Mouse (Mus musculus): ENCODE data around the gene Cyb5d1. TPM values are rescaled to one million over a fixed set of nuclear protein-coding genes. Genes with fewer than 3 reads are reported as not detected.

The Cyb5d1 gene
- polyA plus RNA-seq, 1 experiment from 2014 or later: 21.2 TPM

DNA sequence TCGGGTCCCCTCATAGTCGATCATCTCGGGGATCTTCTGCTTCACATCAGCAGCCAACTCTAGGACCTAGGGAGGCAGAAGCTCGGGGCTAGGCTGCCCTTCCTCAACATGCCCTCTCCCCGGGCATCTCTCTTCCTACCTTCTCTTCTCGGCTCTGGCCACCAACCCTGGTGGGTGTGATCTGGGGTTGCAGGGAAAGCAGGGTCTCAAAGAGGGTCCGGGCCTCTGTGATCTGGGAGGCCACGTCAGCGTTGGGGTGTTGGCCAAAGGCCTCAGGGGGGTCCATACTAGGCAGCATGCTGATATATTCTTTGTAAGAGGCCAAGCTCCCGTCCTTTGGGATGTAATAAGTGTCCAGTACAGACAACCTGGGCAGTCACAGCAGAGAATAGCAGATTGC lies 27.4 kb upstream of the Cyb5d1 start:
- WGBS: 82% methylated on average over 10 of the region's 10 CpGs
- Histone ChIP-seq H3K4me3 (no peak overlapping the region), H3K36me3 (no peaks in the 10 kb centered on the region), H3K4me2 (no peak overlapping the region), H3K27ac (replicated peaks) (no peak overlapping the region), H3K9ac (no peak overlapping the region), H3K9me3 (no peaks in the 10 kb centered on the region), H3K27me3 (replicated peaks) (peaks cover 39% of the 10 kb centered on the region), H3K4me1 (peaks cover 32% of the 10 kb centered on the region)
- ATAC-seq (ENCODE audit: extremely low read depth, insufficient number of reproducible peaks, low FRiP score, low TSS enrichment): no peak

DNA sequence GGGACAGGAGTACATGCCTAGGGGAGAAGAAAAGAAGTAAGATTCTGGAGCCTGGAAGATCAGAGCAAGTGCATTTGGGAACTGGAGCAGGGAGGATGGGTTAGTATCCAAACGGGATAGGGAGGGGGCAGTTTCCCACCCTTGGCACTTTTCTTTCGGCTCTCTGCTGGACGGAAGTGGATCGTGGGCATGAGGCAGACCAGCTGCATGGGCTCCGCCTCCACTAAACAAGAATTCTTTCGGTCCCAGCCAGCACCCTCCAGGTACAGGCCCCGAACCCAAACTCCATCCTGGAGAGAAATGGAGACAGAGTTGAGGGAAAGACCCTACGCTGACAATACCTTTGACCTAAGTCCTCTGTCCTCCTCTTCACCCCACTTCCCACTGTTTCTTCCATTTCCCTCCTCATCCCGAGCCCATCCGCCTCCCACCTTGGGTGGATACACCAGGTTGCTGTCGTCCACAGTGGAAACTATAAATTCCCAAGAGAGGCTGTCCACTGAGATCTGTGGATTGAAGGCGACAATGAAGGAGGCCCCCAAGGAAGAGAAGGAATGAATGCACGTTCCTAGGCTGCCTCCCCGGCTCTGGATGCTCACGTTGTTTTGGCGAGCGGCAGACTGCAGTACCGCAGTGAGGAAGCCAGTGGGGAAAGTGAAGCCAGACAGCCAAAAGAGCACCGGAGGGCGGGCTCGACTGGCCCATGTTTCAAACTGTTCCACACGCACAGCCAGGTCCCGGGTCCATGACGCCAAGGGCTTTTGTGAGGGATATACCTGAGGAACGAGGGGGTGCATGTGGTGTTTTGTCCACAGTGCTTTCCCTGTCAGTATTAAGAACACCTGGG lies 25.9 kb upstream of the Cyb5d1 start:
- no peak overlapping the region for H3K27ac ChIP-seq (replicated peaks)
- H3K9ac ChIP-seq: peak overlapping the region; percentile 80
- peak overlapping the region; percentile 99 for H3K4me2 ChIP-seq
- peaks cover 47% of the 10 kb centered on the region for H3K4me1 ChIP-seq
- ATAC-seq (ENCODE audit: extremely low read depth, insufficient number of reproducible peaks, low FRiP score, low TSS enrichment): no peak
- no peaks in the 10 kb centered on the region for H3K9me3 ChIP-seq
- WGBS: 14% methylated on average over 25 of the region's 25 CpGs
- peaks cover 39% of the 10 kb centered on the region for H3K27me3 ChIP-seq (replicated peaks)
- no peaks in the 10 kb centered on the region for H3K36me3 ChIP-seq
- H3K4me3 ChIP-seq: peak overlapping the region; percentile 85

DNA sequence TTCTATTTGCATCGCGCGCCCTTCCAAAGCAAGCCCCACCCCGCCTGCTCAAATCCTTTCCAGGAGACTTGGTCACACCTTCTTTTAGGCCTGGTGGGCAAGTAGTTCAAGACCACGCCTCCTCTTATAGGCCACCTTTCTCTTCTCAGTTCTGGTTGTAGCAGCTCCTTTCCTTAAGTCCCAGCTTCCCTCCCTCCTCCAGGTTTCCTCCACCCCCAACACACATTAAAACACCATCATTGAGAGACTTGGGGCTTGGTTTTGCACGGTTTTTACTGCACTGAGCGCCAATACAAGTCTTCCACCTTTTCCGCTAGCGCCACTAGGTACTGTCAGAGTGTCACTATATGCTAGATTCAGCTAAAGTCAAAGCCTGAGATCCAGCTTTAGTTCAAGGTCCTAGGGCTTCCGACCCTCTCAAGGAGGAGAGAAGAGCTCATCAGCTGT lies 25.1 kb upstream of the Cyb5d1 start:
- 10% methylated on average over 10 of the region's 10 CpGs for WGBS
- no peaks in the 10 kb centered on the region for H3K9me3 ChIP-seq
- H3K27ac ChIP-seq (replicated peaks): no peak overlapping the region
- peaks cover 39% of the 10 kb centered on the region for H3K27me3 ChIP-seq (replicated peaks)
- no peaks in the 10 kb centered on the region for H3K36me3 ChIP-seq
- ATAC-seq (ENCODE audit: extremely low read depth, insufficient number of reproducible peaks, low FRiP score, low TSS enrichment): no peak
- peak overlapping the region; percentile 99 for H3K4me2 ChIP-seq
- peak overlapping the region; percentile 85 for H3K4me3 ChIP-seq
- peak overlapping the region; percentile 80 for H3K9ac ChIP-seq
- H3K4me1 ChIP-seq: peaks cover 47% of the 10 kb centered on the region

DNA sequence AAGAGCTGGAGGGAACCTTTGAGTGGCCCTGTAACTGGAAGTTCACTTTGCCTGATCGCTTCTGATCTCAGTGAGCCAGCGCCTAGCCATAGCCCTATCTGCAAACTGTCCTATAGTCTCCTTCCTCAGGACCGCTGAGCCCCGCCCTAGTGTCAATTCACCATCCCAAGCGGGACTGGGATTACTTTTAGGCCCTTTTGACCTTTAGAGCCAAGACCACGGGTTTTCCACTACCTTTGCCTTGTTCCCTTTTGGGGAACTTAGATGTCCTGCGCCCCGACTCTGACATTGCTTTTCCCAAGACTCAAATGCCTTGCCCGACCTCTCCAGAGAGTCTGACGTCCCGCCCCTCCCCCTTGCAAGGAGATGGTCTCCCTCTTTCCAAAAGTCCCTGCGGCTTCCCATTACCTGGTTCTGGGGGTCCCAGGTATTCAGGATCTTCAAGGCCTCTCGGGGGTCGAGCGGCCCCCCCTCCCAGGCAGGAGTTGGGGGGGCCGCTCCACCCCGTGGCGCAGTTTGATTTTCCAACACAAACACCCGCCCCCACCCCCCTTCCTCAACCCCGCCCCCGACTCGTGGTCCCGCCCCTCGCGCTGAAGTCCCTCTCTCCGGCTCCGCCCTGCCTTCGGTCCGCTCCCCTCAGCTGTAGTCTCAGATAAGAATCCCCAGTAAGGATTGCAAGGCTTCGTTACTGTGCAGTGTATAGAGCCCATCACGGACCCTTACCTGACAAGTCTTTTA lies 24.6 kb upstream of the Cyb5d1 start:
- under 1% methylated on average over 31 of the region's 31 CpGs for WGBS
- 0 out of 2 replicates have a peak, but pooled peaks have one; percentile 12 for ATAC-seq (ENCODE audit: extremely low read depth, insufficient number of reproducible peaks, low FRiP score, low TSS enrichment)

DNA sequence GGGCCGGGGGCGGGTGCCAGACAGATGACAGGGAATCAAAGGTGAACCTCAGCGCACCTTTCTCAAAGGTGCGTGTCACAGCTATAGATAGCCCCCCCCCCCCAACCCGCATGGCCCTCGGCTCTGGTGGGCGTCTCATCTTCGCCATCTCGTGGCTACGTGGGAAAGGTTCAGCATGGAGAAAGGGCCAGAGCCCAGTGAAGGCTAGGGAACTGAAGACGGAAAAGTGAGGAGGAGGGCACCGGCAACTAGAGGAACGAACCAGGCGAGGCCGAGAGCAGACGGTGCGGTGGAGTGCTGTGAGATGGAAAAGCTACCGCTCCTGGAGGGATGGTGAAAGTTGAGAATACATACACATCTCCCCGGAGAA lies 24.0 kb upstream of the Cyb5d1 start:
- peak overlapping the region; percentile 80 for H3K9ac ChIP-seq
- peak overlapping the region; percentile 85 for H3K4me3 ChIP-seq
- peaks cover 59% of the 10 kb centered on the region for H3K4me1 ChIP-seq
- H3K27ac ChIP-seq (replicated peaks): peak overlapping the region; percentile 99
- peak overlapping the region; percentile 99 for H3K4me2 ChIP-seq
- ATAC-seq (ENCODE audit: extremely low read depth, insufficient number of reproducible peaks, low FRiP score, low TSS enrichment): no peak
- 0% methylated on average over 19 of the region's 19 CpGs for WGBS
- H3K9me3 ChIP-seq: no peaks in the 10 kb centered on the region
- H3K27me3 ChIP-seq (replicated peaks): peaks cover 39% of the 10 kb centered on the region
- no peaks in the 10 kb centered on the region for H3K36me3 ChIP-seq

More for the DNA sequence above, 24.6 kb upstream of the Cyb5d1 start:
- peaks cover 53% of the 10 kb centered on the region for H3K4me1 ChIP-seq
- H3K36me3 ChIP-seq: no peaks in the 10 kb centered on the region
- peak overlapping the region; percentile 99 for H3K27ac ChIP-seq (replicated peaks)
- no peaks in the 10 kb centered on the region for H3K9me3 ChIP-seq
- H3K9ac ChIP-seq: peak overlapping the region; percentile 80
- peaks cover 39% of the 10 kb centered on the region for H3K27me3 ChIP-seq (replicated peaks)
- H3K4me3 ChIP-seq: peak overlapping the region; percentile 85
- peak overlapping the region; percentile 99 for H3K4me2 ChIP-seq

DNA sequence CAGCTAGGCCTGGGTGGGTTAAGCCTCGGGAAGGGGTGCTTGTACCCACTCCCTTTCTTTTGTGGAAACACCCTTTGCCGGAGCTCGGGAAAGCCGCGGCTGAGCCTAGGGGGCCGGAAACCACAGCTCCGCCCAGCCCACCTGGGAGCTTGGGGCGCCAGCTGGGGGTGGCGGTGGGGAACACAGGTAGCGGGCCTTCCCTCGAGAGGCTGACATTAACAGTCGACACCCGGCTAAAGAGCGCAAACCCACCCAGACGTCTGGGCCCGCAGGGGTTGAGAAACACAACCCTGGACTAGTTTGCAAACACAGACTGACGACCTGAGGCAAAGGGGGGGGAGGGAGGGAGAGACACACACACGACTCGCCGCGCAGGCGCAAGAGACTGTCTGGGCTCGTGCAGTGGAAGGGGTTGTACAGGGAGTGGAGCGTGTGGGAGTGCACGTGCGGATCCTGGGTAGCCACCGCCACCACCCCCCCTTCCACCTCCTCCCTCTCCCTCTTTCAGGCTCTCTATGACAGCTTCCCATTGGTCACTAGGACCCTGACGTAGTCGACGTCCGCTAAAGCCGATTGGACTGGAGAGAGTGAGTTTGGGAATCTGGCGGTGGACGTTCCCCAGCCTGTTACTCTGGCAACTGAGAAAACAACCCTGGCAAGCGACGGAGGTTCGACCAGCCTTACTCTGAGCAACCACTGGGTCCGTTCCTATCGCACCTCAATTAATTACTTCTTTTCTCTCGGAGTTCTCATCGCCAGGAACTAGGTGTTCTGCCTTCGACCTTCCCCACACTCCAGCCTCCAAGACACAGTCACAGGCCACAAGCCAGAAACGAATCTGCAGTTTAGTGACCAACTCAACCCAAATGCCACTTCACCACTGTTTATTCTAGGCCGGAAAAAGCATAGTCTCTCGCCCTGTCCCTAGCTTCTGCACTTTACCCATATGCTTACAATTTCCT lies 23.3 kb upstream of the Cyb5d1 start:
- ATAC-seq (ENCODE audit: extremely low read depth, insufficient number of reproducible peaks, low FRiP score, low TSS enrichment): peak; percentile 67
- peak overlapping the region; percentile 85 for H3K4me3 ChIP-seq
- H3K27ac ChIP-seq (replicated peaks): peak overlapping the region; percentile 99
- H3K9me3 ChIP-seq: no peaks in the 10 kb centered on the region
- peaks cover 65% of the 10 kb centered on the region for H3K4me1 ChIP-seq
- under 1% methylated on average over 41 of the region's 45 CpGs for WGBS
- H3K36me3 ChIP-seq: no peaks in the 10 kb centered on the region
- H3K9ac ChIP-seq: peak overlapping the region; percentile 98
- peaks cover 34% of the 10 kb centered on the region for H3K27me3 ChIP-seq (replicated peaks)
- peak overlapping the region; percentile 99 for H3K4me2 ChIP-seq

DNA sequence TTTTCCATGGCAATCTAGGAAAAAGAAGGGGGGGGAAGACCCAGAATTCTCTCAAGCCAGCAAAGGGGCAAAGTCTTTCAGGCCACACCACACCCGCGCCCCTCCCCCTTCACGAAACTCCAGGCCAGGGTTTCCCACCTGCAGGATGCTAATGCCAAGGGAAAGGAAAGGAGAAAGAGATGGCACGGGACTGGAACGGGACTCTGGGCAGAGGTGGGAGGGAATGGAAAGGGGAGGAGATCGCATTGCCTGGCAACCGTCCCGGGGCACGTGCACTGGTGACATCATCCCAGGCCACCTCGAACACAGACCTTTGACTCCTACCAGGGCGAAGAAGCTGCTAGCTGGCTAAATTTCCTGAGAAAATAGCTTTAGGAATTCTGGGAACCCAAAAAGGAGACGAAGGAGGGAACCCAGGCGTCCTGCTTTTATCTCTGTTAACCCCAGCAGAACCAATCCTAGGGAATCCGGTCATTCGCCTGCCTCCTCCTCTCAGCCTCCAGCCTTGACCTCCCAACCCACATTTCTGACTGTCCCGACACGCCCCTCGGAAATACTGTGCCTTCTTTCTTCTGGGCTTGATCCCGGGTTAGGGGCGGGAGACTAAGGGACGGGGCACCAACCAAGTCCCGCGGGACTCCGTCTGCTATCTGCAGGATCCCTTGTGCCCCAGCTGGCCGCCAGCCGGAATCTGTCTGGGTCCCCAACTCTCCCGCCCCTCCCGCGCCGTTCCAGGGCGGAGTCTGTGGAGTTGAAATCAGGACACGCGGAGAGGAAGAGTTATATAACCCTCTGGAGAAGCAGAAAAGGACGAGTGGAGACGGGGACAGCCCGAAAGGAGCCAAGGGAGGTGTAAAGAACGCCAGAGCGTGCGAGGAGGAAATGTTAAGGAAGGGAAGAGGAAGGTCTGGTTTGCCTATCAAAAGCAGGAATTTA lies 22.3 kb upstream of the Cyb5d1 start:
- H3K9ac ChIP-seq: peak overlapping the region; percentile 98
- H3K4me2 ChIP-seq: peak overlapping the region; percentile 99
- peaks cover 7% of the 10 kb centered on the region for H3K36me3 ChIP-seq
- H3K27me3 ChIP-seq (replicated peaks): peaks cover 24% of the 10 kb centered on the region
- H3K9me3 ChIP-seq: no peaks in the 10 kb centered on the region
- under 1% methylated on average over 39 of the region's 39 CpGs for WGBS
- ATAC-seq (ENCODE audit: extremely low read depth, insufficient number of reproducible peaks, low FRiP score, low TSS enrichment): peak; percentile 53; the same call in 1 of the 2 replicates
- H3K4me1 ChIP-seq: peaks cover 76% of the 10 kb centered on the region
- H3K4me3 ChIP-seq: peak overlapping the region; percentile 85
- H3K27ac ChIP-seq (replicated peaks): peak overlapping the region; percentile 99

DNA sequence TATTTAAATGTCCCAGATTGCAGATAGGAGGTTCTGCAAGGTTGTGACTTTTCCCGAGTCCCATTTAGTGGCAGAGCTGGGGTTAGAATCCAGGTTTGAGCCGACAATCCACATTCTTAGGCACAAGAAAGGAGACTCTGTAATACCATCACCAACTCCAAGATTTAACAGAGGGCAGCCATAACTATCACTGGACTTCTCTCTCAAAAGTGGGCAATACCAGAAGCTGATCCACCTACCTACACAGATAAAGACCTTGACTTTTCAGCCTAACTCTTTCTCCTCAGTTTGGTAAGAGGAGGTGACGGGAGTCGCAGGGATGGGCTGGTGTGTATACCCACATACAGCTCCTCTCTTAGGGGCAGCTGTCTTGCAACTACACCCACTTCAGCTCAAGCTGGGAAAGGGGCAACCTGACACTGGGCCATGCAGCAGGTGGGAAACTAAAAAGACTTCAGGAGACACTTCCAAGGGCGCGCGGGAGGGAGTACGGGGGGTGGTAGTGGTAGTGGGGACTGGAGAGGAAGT lies 21.6 kb upstream of the Cyb5d1 start:
- no peaks in the 10 kb centered on the region for H3K9me3 ChIP-seq
- peak overlapping the region; percentile 85 for H3K4me3 ChIP-seq
- H3K4me2 ChIP-seq: peak overlapping the region; percentile 99
- WGBS: 4% methylated on average over 8 of the region's 8 CpGs
- ATAC-seq (ENCODE audit: extremely low read depth, insufficient number of reproducible peaks, low FRiP score, low TSS enrichment): no peak
- H3K4me1 ChIP-seq: peaks cover 83% of the 10 kb centered on the region
- H3K36me3 ChIP-seq: peaks cover 11% of the 10 kb centered on the region
- H3K27ac ChIP-seq (replicated peaks): peak overlapping the region; percentile 99
- peaks cover 17% of the 10 kb centered on the region for H3K27me3 ChIP-seq (replicated peaks)
- peak overlapping the region; percentile 98 for H3K9ac ChIP-seq

DNA sequence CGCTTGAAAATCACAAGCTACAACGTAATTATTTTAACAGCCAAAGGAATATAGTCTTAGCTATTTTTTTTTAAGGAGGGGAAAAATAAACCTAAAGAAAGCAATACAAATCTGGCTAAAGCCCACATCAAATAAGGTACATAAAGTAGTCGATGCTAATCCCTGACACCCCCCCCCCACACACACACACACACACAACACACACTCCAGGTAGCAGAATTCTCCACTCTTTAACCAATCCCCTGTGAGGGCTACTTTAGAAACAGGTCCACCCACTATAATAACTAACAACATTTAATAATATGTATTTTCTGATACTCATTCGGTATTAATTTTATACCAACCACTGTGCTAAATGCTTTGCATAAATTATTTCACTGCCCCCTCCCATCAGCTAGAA lies 21.1 kb upstream of the Cyb5d1 start:
- no peaks in the 10 kb centered on the region for H3K9me3 ChIP-seq
- H3K27ac ChIP-seq (replicated peaks): peak overlapping the region; percentile 99
- H3K9ac ChIP-seq: peak overlapping the region; percentile 98
- 2% methylated on average over 4 of the region's 4 CpGs for WGBS
- peaks cover 11% of the 10 kb centered on the region for H3K36me3 ChIP-seq
- H3K4me1 ChIP-seq: peaks cover 86% of the 10 kb centered on the region
- peak overlapping the region; percentile 99 for H3K4me2 ChIP-seq
- H3K27me3 ChIP-seq (replicated peaks): peaks cover 12% of the 10 kb centered on the region
- no peak for ATAC-seq (ENCODE audit: extremely low read depth, insufficient number of reproducible peaks, low FRiP score, low TSS enrichment)
- peak overlapping the region; percentile 85 for H3K4me3 ChIP-seq

Measured in heart, embryonic 13.5 days (tissue).